Comparison of ENCODE assay signal across 35 mouse cellular contexts in genomic region chr2:169593742-169594141, GRCm38 (mm10). TPM values are rescaled to one million over a fixed set of nuclear protein-coding genes. Genes with fewer than 3 reads are reported as not detected.
DNase-seq lines count a peak whose midpoint lies in the region; ATAC-seq and TF ChIP-seq lines count a peak whose summit lies in the region.
"Had no signal": no experiment of that assay in that cellular context is flagged by ENCODE, and none has a peak within 500 bp of the region (broad histone marks: within the 10 kb centered on the region; RNA-seq: fewer than 3 reads in every experiment).

No protein-coding gene starts in this region.

- peaks cover 4% of the 10 kb centered on the region; the same call in 1 of the 2 replicates for H3K4me1 ChIP-seq in lung, embryonic 14.5 days (ENCODE audit: insufficient read depth)
- H3K4me1 ChIP-seq in lung, postnatal 0 days (ENCODE audit: insufficient read depth, low read depth, low read length), result no peaks in the 10 kb centered on the region; the same call in 1 of the 2 replicates
- no peaks in the 10 kb centered on the region for H3K4me1 ChIP-seq in lung, adult 2 months (ENCODE audit: control insufficient read depth, insufficient read depth, low read length)
- H3K4me1 ChIP-seq in midbrain, postnatal 0 days (ENCODE audit: insufficient read depth, low read length), result peaks cover 3% of the 10 kb centered on the region; the same call in 1 of the 2 replicates
- peaks cover under 1% of the 10 kb centered on the region for H3K4me1 ChIP-seq in midbrain, embryonic 10.5 days
- H3K4me1 ChIP-seq: embryonic facial prominence, embryonic 13.5 days had no signal

- H3K9ac ChIP-seq in lung, embryonic 14.5 days, result no peak overlapping the region
- H3K9ac ChIP-seq in lung, postnatal 0 days (replicated peaks; ENCODE audit: low read depth), result no peak overlapping the region
- H3K9ac ChIP-seq in midbrain, postnatal 0 days (replicated peaks; ENCODE audit: low read length, poor library complexity, severe bottlenecking), result no peak overlapping the region
- H3K9ac ChIP-seq: embryonic facial prominence, embryonic 13.5 days; forebrain, embryonic 13.5 days; forebrain, postnatal 0 days; hindbrain, embryonic 13.5 days had no signal

- no peak overlapping the region for H3K4me2 ChIP-seq in lung, embryonic 14.5 days
- H3K4me2 ChIP-seq in lung, postnatal 0 days (replicated peaks; ENCODE audit: low read depth, low read length), result no peak overlapping the region
- H3K4me2 ChIP-seq in midbrain, postnatal 0 days (ENCODE audit: low read depth, low read length, poor library complexity, severe bottlenecking), result no peak overlapping the region
- H3K4me2 ChIP-seq: embryonic facial prominence, embryonic 13.5 days; forebrain, embryonic 13.5 days; heart, embryonic 11.5 days; hindbrain, embryonic 13.5 days had no signal

- H3K27ac ChIP-seq in lung, embryonic 14.5 days (ENCODE audit: low read depth), result peak overlapping the region; percentile 63
- H3K27ac ChIP-seq in lung, postnatal 0 days (ENCODE audit: low read length), result no peak overlapping the region
- no peak overlapping the region for H3K27ac ChIP-seq in midbrain, postnatal 0 days (ENCODE audit: low read depth, low read length)
- no peak overlapping the region for H3K27ac ChIP-seq in midbrain, embryonic 10.5 days (replicated peaks)
- H3K27ac ChIP-seq: embryonic facial prominence, embryonic 10.5 days; embryonic facial prominence, embryonic 13.5 days; forebrain, embryonic 13.5 days; gastrocnemius, adult 2 months; hindbrain, embryonic 13.5 days had no signal

- no peak for TF ChIP-seq EP300 in lung, postnatal 0 days (IDR thresholded peaks at IDR 0.05)

- 37% methylated on average over 3 of the region's 3 CpGs for WGBS in lung, embryonic 14.5 days
- WGBS in lung, postnatal 0 days, result 33% methylated on average over 3 of the region's 3 CpGs
- 34% methylated on average over 3 of the region's 3 CpGs for WGBS in lung, adult 2 months
- WGBS in midbrain, postnatal 0 days, result 56% methylated on average over 3 of the region's 3 CpGs
- WGBS in midbrain, embryonic 10.5 days, result 74% methylated on average over 3 of the region's 3 CpGs

- peak; percentile 82 for DNase-seq in lung, embryonic 14.5 days
- no peak for DNase-seq in lung, postnatal 25 days (ENCODE audit: low spot score)
- peak; percentile 21 for DNase-seq in lung, postnatal 0 days (ENCODE audit: low spot score)
- no peak for DNase-seq in lung, adult 2 months
- peak; percentile 51 for DNase-seq in midbrain, postnatal 0 days (ENCODE audit: low spot score)
- no peak for DNase-seq in midbrain, embryonic 10.5 days (ENCODE audit: low spot score)
- DNase-seq: adrenal gland, adult 2 months; adrenal gland, postnatal 14 days; cerebellum, adult 11-12 months; cerebellum, adult 8-10 months; cerebellum, postnatal 10 days; cerebellum, postnatal 36 days; embryo, embryonic 11 days; forebrain, postnatal 0 days; gastrocnemius, adult 2 months; gastrocnemius, postnatal 14 days; heart, adult 11 months had no signal

- ATAC-seq in lung, embryonic 14.5 days (ENCODE audit: insufficient read depth), result peak; percentile 62
- no peak for ATAC-seq in lung, postnatal 0 days
- ATAC-seq in midbrain, postnatal 0 days (ENCODE audit: low FRiP score), result no peak
- ATAC-seq: CD4-positive, CD25-positive, alpha-beta regulatory T cell, adult 4 months; forebrain, embryonic 13.5 days; forebrain, postnatal 0 days had no signal

- no peaks in the 10 kb centered on the region for H3K27me3 ChIP-seq in lung, embryonic 14.5 days (ENCODE audit: insufficient read depth, low read length)
- no peaks in the 10 kb centered on the region for H3K27me3 ChIP-seq in lung, postnatal 0 days (replicated peaks; ENCODE audit: insufficient read depth, low read length)
- no peaks in the 10 kb centered on the region for H3K27me3 ChIP-seq in midbrain, postnatal 0 days (ENCODE audit: insufficient read depth, low read length)
- H3K27me3 ChIP-seq in midbrain, embryonic 10.5 days (ENCODE audit: low read depth, poor library complexity, severe bottlenecking), result no peaks in the 10 kb centered on the region
- H3K27me3 ChIP-seq: embryonic facial prominence, embryonic 13.5 days; forebrain, embryonic 13.5 days; hindbrain, embryonic 13.5 days had no signal

- no peak for TF ChIP-seq POLR2A in lung, adult 2 months (IDR thresholded peaks at IDR 0.05; ENCODE audit: borderline replicate concordance, extremely low read depth, low read depth, low read length)

- no peaks in the 10 kb centered on the region for H3K9me3 ChIP-seq in lung, embryonic 14.5 days (ENCODE audit: low read depth, low read length)
- H3K9me3 ChIP-seq in lung, postnatal 0 days (ENCODE audit: low read length), result no peaks in the 10 kb centered on the region
- no peaks in the 10 kb centered on the region for H3K9me3 ChIP-seq in midbrain, postnatal 0 days (ENCODE audit: low read length)
- H3K9me3 ChIP-seq in midbrain, embryonic 10.5 days (replicated peaks), result no peaks in the 10 kb centered on the region
- H3K9me3 ChIP-seq: embryonic facial prominence, embryonic 10.5 days; embryonic facial prominence, embryonic 13.5 days; forebrain, embryonic 13.5 days; hindbrain, embryonic 13.5 days had no signal

- TF ChIP-seq CTCF in lung, embryonic 14.5 days (IDR thresholded peaks at IDR 0.05; ENCODE audit: low read depth), result no peak
- no peak for TF ChIP-seq CTCF in lung, postnatal 0 days (IDR thresholded peaks at IDR 0.05)
- TF ChIP-seq CTCF in lung, adult 2 months (IDR thresholded peaks at IDR 0.05; ENCODE audit: insufficient read depth, low read length), result no peak
- no peak for TF ChIP-seq CTCF in midbrain, postnatal 0 days (IDR thresholded peaks at IDR 0.05)

- no peak overlapping the region for H3K4me3 ChIP-seq in lung, embryonic 14.5 days (ENCODE audit: low read depth, low read length)
- H3K4me3 ChIP-seq in lung, postnatal 0 days (ENCODE audit: low read depth, low read length), result no peak overlapping the region
- no peak overlapping the region for H3K4me3 ChIP-seq in lung, adult 2 months (replicated peaks; ENCODE audit: extremely low read depth, low read depth, low read length)
- H3K4me3 ChIP-seq in midbrain, postnatal 0 days (ENCODE audit: low read depth, low read length), result no peak overlapping the region
- H3K4me3 ChIP-seq in midbrain, embryonic 10.5 days, result no peak overlapping the region
- H3K4me3 ChIP-seq: embryonic facial prominence, embryonic 10.5 days; embryonic facial prominence, embryonic 13.5 days; erythroblast, embryonic 14.5 days; forebrain, embryonic 13.5 days; gastrocnemius, adult 2 months; hindbrain, embryonic 13.5 days had no signal

- no peaks in the 10 kb centered on the region for H3K36me3 ChIP-seq in lung, embryonic 14.5 days (ENCODE audit: insufficient read depth)
- H3K36me3 ChIP-seq in lung, postnatal 0 days (ENCODE audit: insufficient read depth, low read length), result no peaks in the 10 kb centered on the region
- no peaks in the 10 kb centered on the region for H3K36me3 ChIP-seq in midbrain, postnatal 0 days (ENCODE audit: insufficient read depth, low read length)
- no peaks in the 10 kb centered on the region for H3K36me3 ChIP-seq in midbrain, embryonic 10.5 days
- H3K36me3 ChIP-seq: embryonic facial prominence, embryonic 10.5 days; embryonic facial prominence, embryonic 13.5 days; hindbrain, embryonic 13.5 days had no signal

RNA-seq across cellular contexts. Expression of gene Gm11011, which starts 6.2 kb away (rescaled TPM):
- polyA plus RNA-seq in lung, embryonic 14.5 days (2014; fragmentation: Nextera tagmentation; extraction: Ambion mirVana), result not detected in 2 replicates
- polyA plus RNA-seq in lung, postnatal 0 days (2015; fragmentation: Nextera tagmentation; extraction: Ambion mirVana), result not detected in 2 replicates
- not detected in 2 replicates for polyA plus RNA-seq in lung, adult 2 months (2012; rRNA removed)
- total RNA-seq in midbrain, postnatal 0 days (2014; rRNA removed), result not detected in 2 replicates
- not detected in 2 replicates for polyA plus RNA-seq in midbrain, postnatal 0 days (2015; fragmentation: Nextera tagmentation; extraction: Ambion mirVana)
- not detected in 2 replicates for polyA plus RNA-seq in midbrain, embryonic 10.5 days (2016; fragmentation: Nextera tagmentation; extraction: Ambion mirVana)
- total RNA-seq: adrenal gland, adult 2 months; adrenal gland, postnatal 14 days; adrenal gland, postnatal 4 days; forebrain, postnatal 0 days; gastrocnemius, adult 2 months; gastrocnemius, postnatal 14 days; gastrocnemius, postnatal 4 days; heart, adult 8-10 months; heart, postnatal 25 days; hematopoietic stem cell, adult 5-6 weeks; MEL had no signal
- polyA plus RNA-seq: adrenal gland, adult 2 months; C2C12; CD4-positive, CD25-positive, alpha-beta regulatory T cell, adult 4 months; cortical plate, adult 2 months; embryonic facial prominence, embryonic 10.5 days; embryonic facial prominence, embryonic 13.5 days; erythroblast, embryonic 14.5 days; forebrain, embryonic 13.5 days; forebrain, postnatal 0 days; frontal cortex, adult 2 months; heart, embryonic 11.5 days; heart, embryonic 14.5 days; heart, postnatal 0 days; hindbrain, embryonic 13.5 days had no signal

RNA-seq across cellular contexts. Expression of gene Tshz2, which starts 39.1 kb away (rescaled TPM):
- 7.9 and 8.9 TPM in 2 replicates for polyA plus RNA-seq in lung, embryonic 14.5 days (2014; fragmentation: Nextera tagmentation; extraction: Ambion mirVana)
- 3.4 and 4.6 TPM in 2 replicates for polyA plus RNA-seq in lung, postnatal 0 days (2015; fragmentation: Nextera tagmentation; extraction: Ambion mirVana)
- polyA plus RNA-seq in lung, adult 2 months (2012; rRNA removed), result 6.2 and 8.4 TPM in 2 replicates
- total RNA-seq in midbrain, postnatal 0 days (2014; rRNA removed), result 37.2 and 40.8 TPM in 2 replicates
- 19.6 and 26.4 TPM in 2 replicates for polyA plus RNA-seq in midbrain, postnatal 0 days (2015; fragmentation: Nextera tagmentation; extraction: Ambion mirVana)
- polyA plus RNA-seq in midbrain, embryonic 10.5 days (2016; fragmentation: Nextera tagmentation; extraction: Ambion mirVana), result 1.2 and 1.7 TPM in 2 replicates
- total RNA-seq: hematopoietic stem cell, adult 5-6 weeks; MEL had no signal
- polyA plus RNA-seq: C2C12; erythroblast, embryonic 14.5 days had no signal

Comparison
In these comparisons a context has a peak if more than half of its experiments do, and no peak if none do; other contexts are left out.
1. DNase-seq: peak in lung, embryonic 14.5 days (single experiment), lung, postnatal 0 days (single experiment) and midbrain, postnatal 0 days (single experiment); none in lung, postnatal 25 days (single experiment), lung, adult 2 months (single experiment) and midbrain, embryonic 10.5 days (single experiment).